Mouse (Mus musculus) left cerebral cortex, adult 2 months (tissue): ENCODE measurements at regions not wholly inside any gene's neighbourhood (a gene's known extent, or its start where the extent isn't known, plus 50 kb on each side); places are given as distances from the start of the nearest gene placed in this dataset.

ENCODE experiments used
- DNase-seq, 2 experiments: peaks; one replicate each; pipeline ENCODE4 v3.0.0; 2021 to 2022; ENCODE audit warnings: low spot score in 2 of 2, mixed read lengths in 1 of 2; ENCODE audit errors: extremely low spot score in 1 of 2
- H3K27ac ChIP-seq: fragments of 200-600 bp; 2 replicates; pipeline ENCODE4 v1.8.1; 2022
- H3K4me3 ChIP-seq: fragments of 200-600 bp; 2 replicates; pipeline ENCODE4 v1.8.1; 2022
- CTCF ChIP-seq: fragments of 200-600 bp; IDR thresholded peaks from 2 replicates; pipeline ENCODE4 v1.8.1; 2022; ENCODE audit warnings: antibody characterized with exemption, mild to moderate bottlenecking, moderate library complexity
- intact Hi-C: fragments of 180-260 bp; cut with DNase I; formaldehyde crosslinking; loops from one replicate; pipeline ENCODE4 v1.15.1; 2025

GRCm38 (mm10) chr14:92958138-92958537 lies 932.3 kb downstream of the Pcdh9 start:
- DNase-seq, result no peak
- Histone ChIP-seq H3K4me3 (no peak overlapping the region), H3K27ac (no peak overlapping the region)
- intact Hi-C loops, result no loop called here
- TF ChIP-seq CTCF, result no peak

GRCm38 (mm10) chr14:92955485-92955884 lies 935.0 kb downstream of the Pcdh9 start:
- DNase-seq, result no peak
- TF ChIP-seq CTCF, result no peak
- intact Hi-C loops, result no loop called here

DNA sequence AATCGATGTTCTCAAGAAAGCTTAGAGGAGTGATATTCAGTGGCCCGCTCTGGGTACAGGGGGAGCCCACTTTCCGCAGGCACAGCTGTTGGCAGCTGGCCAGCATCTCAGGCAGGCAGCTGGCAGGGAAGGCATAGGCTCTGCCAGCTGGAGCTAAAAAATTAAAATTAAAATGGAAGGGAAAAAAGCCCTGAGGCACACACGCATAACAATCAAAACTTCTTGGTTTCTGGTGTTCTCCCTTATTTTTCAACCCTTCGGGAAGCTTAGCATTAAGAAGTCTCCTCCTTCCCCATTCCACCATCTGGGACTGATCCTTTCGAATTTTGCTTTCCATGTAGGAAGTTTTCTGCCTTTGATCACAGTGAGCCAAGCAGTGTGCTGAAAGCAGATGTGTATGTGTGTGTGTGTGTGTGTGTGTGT lies 982.8 kb downstream of the Pcdh9 start:
- Histone ChIP-seq H3K27ac (no peak overlapping the region), H3K4me3 (no peak overlapping the region)
- peak; percentile 14 to 33 for DNase-seq
- intact Hi-C loops, result no loop called here
- no peak for TF ChIP-seq CTCF

More at GRCm38 (mm10) chr14:92955485-92955884, 935.0 kb downstream of the Pcdh9 start:
- Histone ChIP-seq H3K4me3 (no peak overlapping the region), H3K27ac (no peak overlapping the region)

- H3K27ac ChIP-seq, result no peak overlapping the region
- H3K4me3 ChIP-seq, result no peak overlapping the region
- intact Hi-C loops, result no loop called here
- no peak for DNase-seq
- no peak for TF ChIP-seq CTCF
Observed at GRCm38 (mm10) chr14:92874548-92874947, 1015.9 kb downstream of the Pcdh9 start.

DNA sequence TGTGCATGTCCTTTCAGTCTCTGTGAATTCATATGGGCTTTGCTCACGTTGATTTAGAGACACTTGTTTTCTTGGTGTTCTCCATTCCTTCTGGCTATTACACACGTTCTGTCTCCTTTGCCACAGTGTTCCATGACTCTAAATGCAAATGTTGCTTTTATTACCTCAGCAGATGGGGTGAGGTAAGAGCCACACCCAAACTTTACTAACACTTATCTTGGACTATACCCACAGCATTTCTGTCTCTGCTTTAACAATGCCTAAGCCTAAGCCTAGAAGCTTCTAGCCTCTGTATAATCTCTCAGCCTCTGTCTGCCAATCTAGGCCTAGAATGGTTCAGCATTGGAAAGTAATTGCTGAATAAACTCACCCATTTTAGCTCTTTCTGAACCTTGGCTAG lies 1024.0 kb downstream of the Pcdh9 start:
- DNase-seq, result no peak
- intact Hi-C loops, result no loop called here
- no peak overlapping the region for H3K27ac ChIP-seq
- TF ChIP-seq CTCF, result no peak
- no peak overlapping the region for H3K4me3 ChIP-seq

- Histone ChIP-seq H3K27ac (no peak overlapping the region), H3K4me3 (no peak overlapping the region)
- no peak for DNase-seq
- TF ChIP-seq CTCF, result no peak
- intact Hi-C loops, result no loop called here
Observed at GRCm38 (mm10) chr14:92862942-92863341, 1027.5 kb downstream of the Pcdh9 start.

- no peak overlapping the region for H3K4me3 ChIP-seq
- DNase-seq, result no peak
- H3K27ac ChIP-seq, result no peak overlapping the region
- intact Hi-C loops, result no loop called here
- no peak for TF ChIP-seq CTCF
Observed at GRCm38 (mm10) chr14:92860723-92861122, 1029.8 kb downstream of the Pcdh9 start.

DNA sequence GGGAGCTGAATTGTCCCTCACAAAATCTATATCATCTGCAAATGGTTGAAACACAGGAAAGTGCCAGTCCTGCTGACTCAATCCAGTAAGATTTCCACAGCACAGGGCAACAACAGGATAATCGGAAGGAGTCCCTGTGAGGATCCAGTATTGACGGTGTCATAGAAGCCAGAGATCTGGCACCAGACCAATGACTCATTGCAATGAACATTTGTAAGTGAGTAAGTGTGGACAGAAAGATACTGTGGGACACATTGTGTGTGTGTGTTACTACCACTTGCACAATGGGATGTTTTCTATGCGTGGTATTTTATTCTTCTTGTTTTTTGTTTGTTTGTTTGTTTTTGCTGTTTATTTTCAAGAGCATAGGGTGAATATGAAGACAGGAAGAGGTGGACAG lies 1056.8 kb downstream of the Pcdh9 start:
- no peak overlapping the region for H3K4me3 ChIP-seq
- H3K27ac ChIP-seq, result no peak overlapping the region
- DNase-seq, result no peak
- intact Hi-C loops, result no loop called here
- TF ChIP-seq CTCF, result no peak

DNA sequence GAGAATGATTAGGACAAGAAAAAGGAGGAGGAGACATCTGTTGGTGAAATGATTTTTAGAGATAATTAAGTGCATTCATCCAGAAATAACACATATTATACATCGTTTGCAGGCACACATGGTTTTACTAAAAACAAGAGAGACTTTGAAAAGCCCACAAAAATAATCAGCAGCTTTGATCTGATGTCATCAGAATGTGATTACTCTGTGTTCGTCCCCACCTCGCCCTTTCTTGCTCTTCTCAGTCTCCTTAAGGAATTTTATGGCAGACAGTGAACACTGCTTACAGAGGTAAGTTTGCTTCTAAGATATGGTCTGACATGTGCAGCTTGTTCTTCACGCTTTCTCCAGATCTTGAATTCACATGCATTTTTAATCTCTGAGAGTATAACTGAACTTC lies 1061.3 kb downstream of the Pcdh9 start:
- no peak overlapping the region for H3K4me3 ChIP-seq
- intact Hi-C loops, result no loop called here
- no peak for DNase-seq
- TF ChIP-seq CTCF, result no peak
- no peak overlapping the region for H3K27ac ChIP-seq

- Histone ChIP-seq H3K4me3 (no peak overlapping the region), H3K27ac (no peak overlapping the region)
- TF ChIP-seq CTCF, result no peak
- intact Hi-C loops, result no loop called here
- DNase-seq, result no peak
Observed at GRCm38 (mm10) chr14:92826576-92827284, 1063.7 kb downstream of the Pcdh9 start.

- no peak for DNase-seq
- TF ChIP-seq CTCF, result no peak
- Histone ChIP-seq H3K27ac (no peak overlapping the region), H3K4me3 (no peak overlapping the region)
- intact Hi-C loops, result no loop called here
Observed at GRCm38 (mm10) chr14:92820061-92820460, 1070.4 kb downstream of the Pcdh9 start.
